Comparison of ENCODE assay signal across 8 mouse cellular contexts in the genomic region with DNA sequence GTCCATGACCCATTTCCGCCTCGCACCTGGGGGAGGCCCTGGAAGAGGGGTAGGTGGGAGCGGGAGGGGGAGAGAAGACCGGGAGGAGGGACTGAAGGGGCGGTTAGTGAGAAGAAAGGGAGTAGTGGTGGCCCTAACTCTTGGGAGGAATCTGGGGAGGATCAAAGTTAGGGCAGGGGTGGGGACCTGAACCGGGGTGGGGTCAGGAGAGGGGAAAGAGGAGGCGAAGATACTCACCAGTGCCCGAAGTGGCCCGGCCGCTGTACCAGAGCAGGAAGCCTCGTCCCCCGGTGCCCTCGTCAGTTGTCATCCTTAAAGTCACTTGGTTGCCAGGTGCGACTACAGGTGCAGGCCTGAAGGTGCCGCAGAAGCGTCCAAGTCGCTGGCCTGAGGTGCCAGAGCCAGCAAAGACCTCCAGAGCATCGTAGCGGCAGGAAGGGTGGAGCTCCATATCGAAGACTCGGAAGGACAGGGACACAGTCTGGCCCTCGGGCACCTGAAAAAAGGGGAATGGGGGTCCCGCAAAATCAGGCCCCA. TPM values are rescaled to one million over a fixed set of nuclear protein-coding genes. Genes with fewer than 3 reads are reported as not detected.
DNase-seq lines count a peak whose midpoint lies in the region; ATAC-seq lines count a peak whose summit lies in the region.

No protein-coding gene starts in this region.

- peaks cover 25% of the 10 kb centered on the region; the same call in 1 of the 2 replicates for H3K36me3 ChIP-seq in heart, embryonic 15.5 days
- no peaks in the 10 kb centered on the region for H3K36me3 ChIP-seq in hindbrain, embryonic 11.5 days (ENCODE audit: control insufficient read depth, insufficient read depth, low read length)
- H3K36me3 ChIP-seq in midbrain, embryonic 10.5 days = peaks cover 14% of the 10 kb centered on the region; the same call in 1 of the 2 replicates

- H3K4me2 ChIP-seq in heart, embryonic 15.5 days = peak overlapping the region; percentile 43
- peak overlapping the region; percentile 19 for H3K4me2 ChIP-seq in hindbrain, embryonic 11.5 days (replicated peaks; ENCODE audit: low read depth, low read length)

- 34% methylated on average over 22 of the region's 23 CpGs for WGBS in heart, embryonic 15.5 days
- 18% methylated on average over 21 of the region's 23 CpGs for WGBS in hindbrain, embryonic 11.5 days
- 16% methylated on average over 23 of the region's 23 CpGs for WGBS in midbrain, embryonic 10.5 days

- H3K27me3 ChIP-seq in heart, embryonic 15.5 days = no peaks in the 10 kb centered on the region
- peaks cover 2% of the 10 kb centered on the region; the same call in 1 of the 2 replicates for H3K27me3 ChIP-seq in hindbrain, embryonic 11.5 days (ENCODE audit: control insufficient read depth, insufficient read depth, low read length)
- peaks cover 37% of the 10 kb centered on the region for H3K27me3 ChIP-seq in midbrain, embryonic 10.5 days (ENCODE audit: low read depth, poor library complexity, severe bottlenecking)

- no peak overlapping the region for H3K4me3 ChIP-seq in heart, embryonic 15.5 days
- H3K4me3 ChIP-seq in hindbrain, embryonic 11.5 days (ENCODE audit: low read depth, low read length) = peak overlapping the region; percentile 10; the same call in 1 of the 2 replicates
- H3K4me3 ChIP-seq in midbrain, embryonic 10.5 days = peak overlapping the region; percentile 43

- no peak for DNase-seq in heart, adult 18-20 months
- DNase-seq in R1 (ENCODE audit: low read depth, low spot score) = peak; percentile 66
- DNase-seq in hindbrain, embryonic 11.5 days (ENCODE audit: low spot score) = no peak
- no peak for DNase-seq in midbrain, embryonic 10.5 days (ENCODE audit: low spot score)
- DNase-seq in layer of hippocampus, postnatal 25 days (ENCODE audit: extremely low spot score in 1 of 2, low spot score in 1 of 2) = no peak
- DNase-seq in cerebellum, adult 9-11 months = no peak
- DNase-seq in urinary bladder, postnatal 4 days (ENCODE audit: low spot score in 2 of 2) = no peak

- H3K9me3 ChIP-seq in heart, embryonic 15.5 days (replicated peaks) = no peaks in the 10 kb centered on the region
- H3K9me3 ChIP-seq in hindbrain, embryonic 11.5 days (ENCODE audit: control insufficient read depth, low read length) = no peaks in the 10 kb centered on the region
- H3K9me3 ChIP-seq in midbrain, embryonic 10.5 days (replicated peaks) = no peaks in the 10 kb centered on the region

- no peak overlapping the region for H3K27ac ChIP-seq in heart, embryonic 15.5 days
- H3K27ac ChIP-seq in hindbrain, embryonic 11.5 days (ENCODE audit: low read depth, low read length) = no peak overlapping the region
- peak overlapping the region; percentile 59 for H3K27ac ChIP-seq in midbrain, embryonic 10.5 days (replicated peaks)

- H3K9ac ChIP-seq in heart, embryonic 15.5 days = peak overlapping the region; percentile 19; the same call in 1 of the 2 replicates
- no peak overlapping the region for H3K9ac ChIP-seq in hindbrain, embryonic 11.5 days (ENCODE audit: low read depth, low read length)

- H3K4me1 ChIP-seq in heart, embryonic 15.5 days (replicated peaks) = peaks cover 51% of the 10 kb centered on the region
- peaks cover 13% of the 10 kb centered on the region; the same call in 1 of the 2 replicates for H3K4me1 ChIP-seq in hindbrain, embryonic 11.5 days (replicated peaks; ENCODE audit: control insufficient read depth, insufficient read depth, low read length)
- H3K4me1 ChIP-seq in midbrain, embryonic 10.5 days = peaks cover 74% of the 10 kb centered on the region

- ATAC-seq in heart, embryonic 15.5 days (replicated peaks; ENCODE audit: insufficient number of reproducible peaks, insufficient read depth, low FRiP score, low read depth) = no peak
- ATAC-seq in hindbrain, embryonic 11.5 days (ENCODE audit: low FRiP score) = no peak

RNA-seq across cellular contexts. Expression of a gene that starts 4.9 kb away (rescaled TPM):
- 117 and 129 TPM in 2 replicates for polyA plus RNA-seq in heart, embryonic 15.5 days (2015; fragmentation: Nextera tagmentation; extraction: Ambion mirVana)
- 10 to 100 TPM; 43.9 to 47.5 TPM for total RNA-seq in heart, adult 18-20 months (2021)
- polyA plus RNA-seq in hindbrain, embryonic 11.5 days (2014; fragmentation: Nextera tagmentation; extraction: Ambion mirVana) = 67.0 and 87.3 TPM in 2 replicates
- 61.4 and 68.2 TPM in 2 replicates for polyA plus RNA-seq in midbrain, embryonic 10.5 days (2016; fragmentation: Nextera tagmentation; extraction: Ambion mirVana)
- total RNA-seq in layer of hippocampus, postnatal 25 days (2021) = 1 to 10 TPM; 6.7 to 9.2 TPM

RNA-seq across cellular contexts. Expression of a gene that starts 7.9 kb away (rescaled TPM):
- polyA plus RNA-seq in heart, embryonic 15.5 days (2015; fragmentation: Nextera tagmentation; extraction: Ambion mirVana) = 17.1 and 26.5 TPM in 2 replicates
- total RNA-seq in heart, adult 18-20 months (2021) = 10 to 100 TPM in 1 of 2 experiments, 1 to 10 TPM in 1; 9.1 to 14.1 TPM
- 22.6 and 22.9 TPM in 2 replicates for polyA plus RNA-seq in hindbrain, embryonic 11.5 days (2014; fragmentation: Nextera tagmentation; extraction: Ambion mirVana)
- 14.0 and 19.4 TPM in 2 replicates for polyA plus RNA-seq in midbrain, embryonic 10.5 days (2016; fragmentation: Nextera tagmentation; extraction: Ambion mirVana)
- total RNA-seq in layer of hippocampus, postnatal 25 days (2021) = 10 to 100 TPM; 33.6 TPM

RNA-seq across cellular contexts. Expression of a gene that starts 20.1 kb away (rescaled TPM):
- 0.11 and 0.23 TPM in 2 replicates for polyA plus RNA-seq in heart, embryonic 15.5 days (2015; fragmentation: Nextera tagmentation; extraction: Ambion mirVana)
- under 1 TPM; 0.32 to 0.44 TPM for total RNA-seq in heart, adult 18-20 months (2021)
- polyA plus RNA-seq in hindbrain, embryonic 11.5 days (2014; fragmentation: Nextera tagmentation; extraction: Ambion mirVana) = 0.15 and 0.27 TPM in 2 replicates
- polyA plus RNA-seq in midbrain, embryonic 10.5 days (2016; fragmentation: Nextera tagmentation; extraction: Ambion mirVana) = 0.25 and 0.28 TPM in 2 replicates
- under 1 TPM; 0.27 to 0.31 TPM for total RNA-seq in layer of hippocampus, postnatal 25 days (2021)

RNA-seq across cellular contexts. Expression of a gene that starts 20.2 kb away (rescaled TPM):
- 20.7 and 26.7 TPM in 2 replicates for polyA plus RNA-seq in heart, embryonic 15.5 days (2015; fragmentation: Nextera tagmentation; extraction: Ambion mirVana)
- 10 to 100 TPM; 17.5 to 19.1 TPM for total RNA-seq in heart, adult 18-20 months (2021)
- 25.9 and 28.5 TPM in 2 replicates for polyA plus RNA-seq in hindbrain, embryonic 11.5 days (2014; fragmentation: Nextera tagmentation; extraction: Ambion mirVana)
- polyA plus RNA-seq in midbrain, embryonic 10.5 days (2016; fragmentation: Nextera tagmentation; extraction: Ambion mirVana) = 27.2 and 32.7 TPM in 2 replicates
- total RNA-seq in layer of hippocampus, postnatal 25 days (2021) = 10 to 100 TPM; 19.3 to 23.5 TPM

RNA-seq across cellular contexts. Expression of a gene that starts 20.3 kb away (rescaled TPM):
- 7.1 and 12.2 TPM in 2 replicates for polyA plus RNA-seq in heart, embryonic 15.5 days (2015; fragmentation: Nextera tagmentation; extraction: Ambion mirVana)
- total RNA-seq in heart, adult 18-20 months (2021) = 1 to 10 TPM; 2.9 to 4.2 TPM
- 5.0 and 6.3 TPM in 2 replicates for polyA plus RNA-seq in hindbrain, embryonic 11.5 days (2014; fragmentation: Nextera tagmentation; extraction: Ambion mirVana)
- polyA plus RNA-seq in midbrain, embryonic 10.5 days (2016; fragmentation: Nextera tagmentation; extraction: Ambion mirVana) = 14.0 and 15.4 TPM in 2 replicates
- total RNA-seq in layer of hippocampus, postnatal 25 days (2021) = 10 to 100 TPM; 12.7 to 15.8 TPM
